Mouse (Mus musculus) lung, adult 2 months (tissue): ENCODE measurements around the gene Ccdc182.

ENCODE experiments used
- CTCF ChIP-seq: fragments of 200-500 bp; IDR thresholded peaks from 2 replicates; pipeline ENCODE4 v1.5.1; 2011; ENCODE audit warnings: mild to moderate bottlenecking, low read length, control low read depth; ENCODE audit not compliant: insufficient read depth
- POLR2A ChIP-seq: fragments of 200-500 bp; IDR thresholded peaks from 2 replicates; pipeline ENCODE4 v1.6.1; 2011; ENCODE audit warnings: low read depth, mild to moderate bottlenecking, control low read depth, low read length, borderline replicate concordance; ENCODE audit errors: extremely low read depth

DNA sequence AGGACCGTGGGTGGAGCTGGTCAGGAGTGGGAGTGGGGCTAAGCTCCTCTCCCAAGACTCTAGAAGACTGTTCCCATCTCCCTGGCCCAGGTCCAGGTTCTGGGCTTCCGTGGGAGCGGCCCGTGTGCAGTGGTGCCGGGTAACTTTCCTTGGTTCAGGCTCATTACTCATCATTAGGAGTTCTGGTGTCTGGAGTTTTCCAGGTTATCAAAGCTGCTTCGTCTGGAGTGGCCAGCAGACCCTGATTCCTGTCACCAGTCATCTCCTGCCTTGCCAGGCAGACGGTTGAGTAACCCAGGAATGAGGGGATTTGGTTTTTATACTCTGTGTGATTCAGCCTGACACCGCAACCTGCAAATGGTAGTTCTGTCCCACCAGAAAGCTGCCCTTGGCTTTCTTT, 7.8 kb upstream of the Ccdc182 start:
- TF ChIP-seq CTCF: no peak
- TF ChIP-seq POLR2A: no peak
